Mouse (Mus musculus): ENCODE data around the gene Tmem206. TPM values are rescaled to one million over a fixed set of nuclear protein-coding genes. Genes with fewer than 3 reads are reported as not detected.

Tmem206 gene
- polyA plus RNA-seq, 1 experiment from 2014 or later, result 4.4 TPM

GRCm38 (mm10) chr1:191324733-191325590 is 750 bp upstream of the Tmem206 start:
- 0 out of 2 replicates have a peak overlapping the region, but pooled peaks have one; percentile 0 for H3K27ac ChIP-seq (ENCODE audit: low read depth)
- 66% methylated on average over 7 of the region's 7 CpGs for WGBS (ENCODE audit: insufficient replicate concordance)
- H3K9me3 ChIP-seq (ENCODE audit: low read length), result no peaks in the 10 kb centered on the region
- peaks cover 29% of the 10 kb centered on the region for H3K4me1 ChIP-seq (ENCODE audit: insufficient read depth)
- ATAC-seq (peak; percentile 16), DNase-seq (no peak)
- peak overlapping the region; percentile 70 for H3K4me3 ChIP-seq (ENCODE audit: low read depth, low read length)
- 0 out of 2 replicates have a peak overlapping the region, but pooled peaks have one; percentile 76 for H3K9ac ChIP-seq (replicated peaks)
- no peaks in the 10 kb centered on the region for H3K36me3 ChIP-seq (replicated peaks; ENCODE audit: insufficient read depth, low read length)
- no peaks in the 10 kb centered on the region for H3K27me3 ChIP-seq (ENCODE audit: insufficient read depth, low read length)
- peak overlapping the region; percentile 98 for H3K4me2 ChIP-seq (ENCODE audit: low read depth, low read length)
- TF ChIP-seq CTCF (IDR thresholded peaks at IDR 0.05; ENCODE audit: low read depth) (no peak), EP300 (IDR thresholded peaks at IDR 0.05; ENCODE audit: low read depth) (0 out of 2 replicates have a peak, but pooled peaks have one; percentile 12)

DNA sequence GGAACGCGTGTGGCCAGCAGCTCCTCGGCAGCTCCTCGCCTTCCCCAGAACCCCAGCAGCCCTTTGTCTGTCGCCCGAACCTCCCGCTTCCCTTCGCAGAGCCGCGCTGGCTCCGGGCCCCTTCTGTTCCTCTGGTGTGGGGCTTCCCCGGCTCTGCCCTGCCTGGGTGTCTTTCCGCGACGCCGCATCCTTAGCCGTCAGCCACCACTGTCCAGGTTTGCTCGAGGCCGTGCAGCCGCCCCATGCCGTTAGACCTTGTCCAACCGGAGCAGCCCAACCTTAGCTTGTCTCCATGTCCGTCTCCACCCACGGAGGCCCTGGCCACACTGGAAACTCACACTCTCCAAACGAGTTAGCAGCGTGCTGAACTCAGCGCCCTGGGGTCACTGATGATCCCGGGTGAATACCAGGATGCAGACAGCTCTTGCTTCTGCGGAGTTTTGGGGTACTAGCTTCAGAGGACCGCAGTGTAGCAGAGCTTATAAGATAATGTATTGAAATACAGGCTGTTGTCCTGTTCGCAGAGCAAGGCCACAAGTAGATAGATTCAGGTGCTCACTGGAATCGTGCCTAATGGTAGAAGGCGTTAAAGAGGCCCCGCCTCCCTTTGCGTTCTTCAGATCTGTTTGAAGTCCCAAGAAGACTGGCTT is 646 bp downstream of the Tmem206 start:
- Histone ChIP-seq H3K4me3 (ENCODE audit: low read depth, low read length) (peak overlapping the region; percentile 70), H3K27me3 (ENCODE audit: insufficient read depth, low read length) (no peaks in the 10 kb centered on the region), H3K27ac (ENCODE audit: low read depth) (peak overlapping the region; percentile 36; the same call in 1 of the 2 replicates), H3K36me3 (replicated peaks; ENCODE audit: insufficient read depth, low read length) (no peaks in the 10 kb centered on the region), H3K9me3 (ENCODE audit: low read length) (no peaks in the 10 kb centered on the region), H3K4me2 (ENCODE audit: low read depth, low read length) (peak overlapping the region; percentile 98), H3K4me1 (ENCODE audit: insufficient read depth) (peaks cover 32% of the 10 kb centered on the region), H3K9ac (replicated peaks) (peak overlapping the region; percentile 76)
- peak; percentile 60 for ATAC-seq
- peak; percentile 64 for DNase-seq
- TF ChIP-seq EP300 (IDR thresholded peaks at IDR 0.05; ENCODE audit: low read depth) (no peak), CTCF (IDR thresholded peaks at IDR 0.05; ENCODE audit: low read depth) (no peak)
- 1% methylated on average over 33 of the region's 35 CpGs for WGBS (ENCODE audit: insufficient replicate concordance)

DNA sequence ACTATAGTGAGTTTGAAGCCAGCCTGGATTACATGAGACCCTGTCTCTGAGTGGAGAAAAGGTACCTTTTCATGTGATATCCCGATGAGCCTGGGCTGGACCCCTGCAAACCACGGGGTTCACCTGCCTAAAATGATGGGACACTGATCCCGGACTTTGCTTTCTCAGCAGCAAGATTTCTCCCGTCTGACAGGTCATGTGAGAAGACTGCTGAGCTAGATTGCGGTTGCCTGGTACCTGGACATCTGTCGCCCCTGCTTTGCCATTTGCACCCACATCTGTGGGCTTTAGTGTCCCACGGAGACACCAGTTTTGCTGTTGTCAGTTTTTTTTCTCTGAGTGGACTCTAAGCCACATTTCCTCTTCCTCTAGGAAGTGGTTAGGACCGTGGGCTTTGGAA is 1.5 kb downstream of the Tmem206 start:
- H3K4me1 ChIP-seq (ENCODE audit: insufficient read depth), result peaks cover 32% of the 10 kb centered on the region
- H3K36me3 ChIP-seq (replicated peaks; ENCODE audit: insufficient read depth, low read length), result no peaks in the 10 kb centered on the region
- H3K27ac ChIP-seq (ENCODE audit: low read depth), result no peak overlapping the region
- ATAC-seq, result no peak
- H3K27me3 ChIP-seq (ENCODE audit: insufficient read depth, low read length), result no peaks in the 10 kb centered on the region
- WGBS (ENCODE audit: insufficient replicate concordance), result 58% methylated on average over 8 of the region's 8 CpGs
- H3K9me3 ChIP-seq (ENCODE audit: low read length), result no peaks in the 10 kb centered on the region
- no peak overlapping the region for H3K4me3 ChIP-seq (ENCODE audit: low read depth, low read length)
- peak overlapping the region; percentile 98; the same call in 1 of the 2 replicates for H3K4me2 ChIP-seq (ENCODE audit: low read depth, low read length)
- no peak for DNase-seq
- H3K9ac ChIP-seq (replicated peaks), result no peak overlapping the region
- TF ChIP-seq CTCF (IDR thresholded peaks at IDR 0.05; ENCODE audit: low read depth), result no peak
- no peak for TF ChIP-seq EP300 (IDR thresholded peaks at IDR 0.05; ENCODE audit: low read depth)

DNA sequence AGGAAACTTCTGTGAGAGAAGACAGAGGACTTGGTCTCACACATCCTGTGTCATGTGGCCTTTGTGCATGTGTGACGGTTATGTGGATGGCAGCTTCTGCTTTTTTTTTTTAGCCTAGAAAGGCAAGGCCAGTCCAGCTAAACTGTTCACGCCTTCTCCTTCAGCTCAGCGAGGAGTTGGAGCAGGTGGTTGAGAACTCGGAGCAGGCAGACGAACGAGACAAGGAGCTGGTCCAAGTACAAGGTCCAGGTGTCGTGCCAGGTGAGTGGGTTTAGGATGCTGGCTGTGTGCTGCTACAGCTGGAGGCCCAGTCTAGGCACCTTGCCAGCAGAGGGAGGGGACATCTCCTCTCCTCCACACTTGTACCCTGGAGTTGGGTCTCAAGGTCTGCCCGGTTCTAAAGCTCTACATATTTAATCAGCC is 2.3 kb downstream of the Tmem206 start:
- H3K9ac ChIP-seq (replicated peaks), result no peak overlapping the region
- peaks cover 32% of the 10 kb centered on the region for H3K4me1 ChIP-seq (ENCODE audit: insufficient read depth)
- H3K4me3 ChIP-seq (ENCODE audit: low read depth, low read length), result no peak overlapping the region
- no peaks in the 10 kb centered on the region for H3K27me3 ChIP-seq (ENCODE audit: insufficient read depth, low read length)
- H3K4me2 ChIP-seq (ENCODE audit: low read depth, low read length), result peak overlapping the region; percentile 11; the same call in 1 of the 2 replicates
- H3K9me3 ChIP-seq (ENCODE audit: low read length), result no peaks in the 10 kb centered on the region
- no peak overlapping the region for H3K27ac ChIP-seq (ENCODE audit: low read depth)
- 44% methylated on average over 8 of the region's 8 CpGs for WGBS (ENCODE audit: insufficient replicate concordance)
- no peak for ATAC-seq
- DNase-seq, result no peak
- TF ChIP-seq CTCF (IDR thresholded peaks at IDR 0.05; ENCODE audit: low read depth), result no peak
- no peak for TF ChIP-seq EP300 (IDR thresholded peaks at IDR 0.05; ENCODE audit: low read depth)
- H3K36me3 ChIP-seq (replicated peaks; ENCODE audit: insufficient read depth, low read length), result no peaks in the 10 kb centered on the region

DNA sequence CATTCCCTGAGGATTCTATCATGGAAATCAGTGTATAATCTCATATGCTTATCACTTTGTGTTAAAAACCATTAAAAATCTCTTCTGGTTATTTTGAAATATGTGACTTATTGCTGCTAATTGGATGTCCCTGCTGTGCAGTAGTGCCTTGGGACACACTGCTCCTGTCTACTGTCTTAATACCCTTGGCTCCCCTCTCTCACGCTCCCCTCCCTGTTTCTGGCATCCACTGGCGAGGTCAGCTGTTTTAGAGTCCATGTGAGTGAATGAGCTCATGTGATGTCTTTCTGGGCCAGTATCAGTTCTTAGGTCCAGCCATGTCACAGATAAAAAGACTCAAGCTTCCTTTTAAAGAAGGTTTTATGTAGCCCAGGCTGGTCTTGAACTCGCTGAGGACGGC is 4.6 kb downstream of the Tmem206 start:
- Histone ChIP-seq H3K27me3 (ENCODE audit: insufficient read depth, low read length) (no peaks in the 10 kb centered on the region), H3K9me3 (ENCODE audit: low read length) (no peaks in the 10 kb centered on the region), H3K27ac (ENCODE audit: low read depth) (no peak overlapping the region), H3K9ac (replicated peaks) (no peak overlapping the region), H3K4me2 (ENCODE audit: low read depth, low read length) (no peak overlapping the region), H3K36me3 (replicated peaks; ENCODE audit: insufficient read depth, low read length) (no peaks in the 10 kb centered on the region; the same call in 1 of the 2 replicates), H3K4me3 (ENCODE audit: low read depth, low read length) (no peak overlapping the region), H3K4me1 (ENCODE audit: insufficient read depth) (peaks cover 26% of the 10 kb centered on the region)
- 86% methylated on average over 4 of the region's 4 CpGs for WGBS (ENCODE audit: insufficient replicate concordance)
- TF ChIP-seq CTCF (IDR thresholded peaks at IDR 0.05; ENCODE audit: low read depth), result no peak
- TF ChIP-seq EP300 (IDR thresholded peaks at IDR 0.05; ENCODE audit: low read depth), result no peak
- ATAC-seq (no peak), DNase-seq (no peak)

DNA sequence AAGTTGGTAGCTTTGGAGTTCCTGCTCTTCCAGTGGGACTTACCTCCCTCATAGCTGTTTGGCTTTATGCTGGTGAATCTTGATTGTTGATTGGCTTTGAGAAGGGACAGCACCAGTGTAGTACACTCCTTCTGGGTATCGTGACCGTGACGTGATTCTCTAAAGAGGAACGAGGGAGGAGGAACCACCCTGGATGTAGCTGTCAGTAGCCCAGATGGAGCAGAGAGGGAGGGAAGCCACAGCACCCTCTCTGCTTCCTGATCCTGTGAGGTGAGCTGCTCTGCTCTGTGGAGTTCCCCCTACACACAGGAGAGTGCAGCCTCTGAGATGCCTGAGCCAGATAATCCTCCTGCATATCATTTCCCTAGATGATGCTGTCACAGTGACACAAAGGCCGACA is 8.8 kb downstream of the Tmem206 start:
- H3K4me2 ChIP-seq (ENCODE audit: low read depth, low read length), result no peak overlapping the region
- no peak overlapping the region for H3K9ac ChIP-seq (replicated peaks)
- DNase-seq, result no peak
- TF ChIP-seq EP300 (IDR thresholded peaks at IDR 0.05; ENCODE audit: low read depth) (no peak), CTCF (IDR thresholded peaks at IDR 0.05; ENCODE audit: low read depth) (no peak)
- no peak for ATAC-seq
- no peaks in the 10 kb centered on the region for H3K9me3 ChIP-seq (ENCODE audit: low read length)
- H3K36me3 ChIP-seq (replicated peaks; ENCODE audit: insufficient read depth, low read length), result peaks cover 9% of the 10 kb centered on the region
- peaks cover 3% of the 10 kb centered on the region; the same call in 1 of the 2 replicates for H3K4me1 ChIP-seq (ENCODE audit: insufficient read depth)
- WGBS (ENCODE audit: insufficient replicate concordance), result 64% methylated on average over 5 of the region's 5 CpGs
- no peaks in the 10 kb centered on the region for H3K27me3 ChIP-seq (ENCODE audit: insufficient read depth, low read length)
- H3K4me3 ChIP-seq (ENCODE audit: low read depth, low read length), result no peak overlapping the region
- H3K27ac ChIP-seq (ENCODE audit: low read depth), result no peak overlapping the region

Measured in liver, postnatal 0 days (tissue).